Mouse (Mus musculus) cerebral cortex, adult 2 months (tissue): Measurements from ENCODE around the gene Bend6.

Experiments
- WGBS: fragments of 180-500 bp; shearing (Covaris S2); methylation state at CpG from one replicate; pipeline ENCODE4 v1.1.7; 2018; 5-methylcytosine and 5-hydroxymethylcytosine counted together

Gene Bend6

GRCm38 (mm10) chr1:33906927-33907326 is 689 bp downstream of the Bend6 start:
- 6% methylated on average over 20 of the region's 20 CpGs for WGBS

DNA sequence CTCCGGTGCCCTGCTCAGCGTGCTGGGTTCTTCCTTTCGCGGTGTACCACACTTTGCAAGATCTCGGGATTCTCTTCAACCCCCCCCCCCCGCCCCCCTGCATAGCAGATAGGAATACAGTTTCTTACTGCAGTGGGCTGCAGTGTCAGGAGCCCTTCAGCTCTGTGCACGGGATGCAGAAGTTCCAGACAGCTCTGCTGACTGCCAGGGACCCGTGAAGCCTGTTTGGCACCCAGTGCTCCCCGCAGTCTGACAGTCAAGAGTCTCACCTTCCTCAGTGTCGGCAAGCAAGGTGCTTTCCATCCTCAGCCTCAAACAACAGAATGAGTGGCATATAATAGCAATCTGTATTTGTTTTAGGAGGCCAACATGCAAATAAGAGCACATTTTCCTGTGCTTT is 1.4 kb downstream of the Bend6 start:
- 28% methylated on average over 10 of the region's 10 CpGs for WGBS

DNA sequence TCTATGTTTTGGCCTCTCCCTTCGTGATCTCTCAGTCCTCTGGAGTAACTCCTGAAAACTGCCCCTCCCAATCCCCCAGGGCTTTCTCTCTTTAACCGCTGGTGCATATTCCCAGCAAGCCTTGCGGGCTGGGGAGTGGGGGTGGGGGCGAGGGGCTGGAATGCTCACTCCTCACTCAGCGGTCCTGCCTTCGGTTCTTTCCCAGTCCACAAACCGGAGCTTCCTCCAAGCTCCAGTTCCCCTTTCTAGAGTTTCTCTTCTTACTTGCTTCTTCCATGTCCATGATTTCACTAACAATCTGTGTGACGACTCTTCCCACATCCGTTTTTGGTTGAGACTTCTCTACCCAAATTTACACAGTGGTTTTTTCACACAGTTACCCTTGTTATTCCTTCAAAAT is 4.0 kb downstream of the Bend6 start:
- 52% methylated on average over 9 of the region's 9 CpGs for WGBS

DNA sequence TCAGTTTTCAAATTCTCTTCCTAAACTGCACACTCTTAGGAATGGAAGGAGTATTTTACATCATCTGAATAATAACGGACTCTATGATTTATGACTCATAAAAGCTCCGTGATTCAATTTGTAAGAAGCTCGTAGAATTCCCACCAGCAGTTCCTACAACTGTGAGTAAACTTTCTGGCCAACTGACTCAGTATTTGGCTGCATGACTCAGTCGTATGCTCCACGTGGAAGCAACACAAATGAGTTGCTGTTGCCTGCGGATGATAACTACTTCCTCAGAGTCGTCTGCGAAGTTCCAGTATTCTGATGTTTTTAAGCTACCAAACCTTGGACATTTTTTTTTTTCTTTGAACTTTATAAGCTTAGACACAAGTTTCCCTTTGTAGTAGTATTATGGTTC is 7.4 kb downstream of the Bend6 start:
- WGBS, result 57% methylated on average over 8 of the region's 8 CpGs

- WGBS, result 95% methylated on average over 6 of the region's 6 CpGs
Observed at GRCm38 (mm10) chr1:33898373-33898772, 9.2 kb downstream of the Bend6 start.

- 62% methylated on average over 11 of the region's 11 CpGs for WGBS
Observed at GRCm38 (mm10) chr1:33897426-33897825, 10.2 kb downstream of the Bend6 start.

GRCm38 (mm10) chr1:33896666-33897065 is 10.9 kb downstream of the Bend6 start:
- WGBS, result 81% methylated on average over 4 of the region's 4 CpGs

DNA sequence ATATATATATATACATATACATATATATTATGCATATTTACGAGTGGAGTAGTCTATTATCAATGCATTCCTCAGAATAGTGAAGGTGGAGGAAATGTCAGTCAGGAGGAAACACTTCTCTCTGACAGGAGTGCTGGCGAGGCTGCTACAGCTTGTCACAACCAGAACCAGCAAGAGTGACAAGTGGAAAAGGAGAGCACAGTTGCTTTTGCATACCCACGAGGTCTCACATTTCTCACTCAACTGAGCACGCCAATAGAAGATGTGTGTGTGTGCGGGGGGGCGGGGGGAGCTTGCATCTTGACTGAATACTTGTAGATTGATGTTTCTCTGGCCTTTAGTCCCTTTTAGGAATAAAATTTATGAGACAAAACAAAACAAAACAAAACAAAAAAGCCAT is 11.5 kb downstream of the Bend6 start:
- WGBS, result 67% methylated on average over 6 of the region's 6 CpGs

DNA sequence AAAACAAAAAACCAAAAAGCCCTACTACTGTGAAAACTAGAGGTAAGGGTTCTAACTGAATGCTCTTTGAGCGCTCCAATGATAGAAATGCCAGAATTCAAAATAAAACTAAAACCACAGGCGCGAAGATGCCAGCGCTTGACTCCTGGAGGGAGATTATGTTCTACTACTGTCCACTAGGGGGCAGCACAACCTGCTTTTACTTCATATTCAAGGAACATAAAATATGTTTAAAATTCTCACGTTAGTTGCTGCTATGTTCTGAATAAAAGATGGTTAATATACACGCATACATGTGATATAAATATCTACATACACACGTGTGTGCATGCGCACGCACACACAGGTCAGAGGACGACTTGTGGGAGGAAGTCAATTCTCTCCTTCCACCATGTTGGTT is 14.8 kb downstream of the Bend6 start:
- WGBS, result 49% methylated on average over 10 of the region's 10 CpGs

- WGBS, result 8% methylated on average over 18 of the region's 18 CpGs
Observed at GRCm38 (mm10) chr1:33883102-33883839, 24.3 kb downstream of the Bend6 start.

DNA sequence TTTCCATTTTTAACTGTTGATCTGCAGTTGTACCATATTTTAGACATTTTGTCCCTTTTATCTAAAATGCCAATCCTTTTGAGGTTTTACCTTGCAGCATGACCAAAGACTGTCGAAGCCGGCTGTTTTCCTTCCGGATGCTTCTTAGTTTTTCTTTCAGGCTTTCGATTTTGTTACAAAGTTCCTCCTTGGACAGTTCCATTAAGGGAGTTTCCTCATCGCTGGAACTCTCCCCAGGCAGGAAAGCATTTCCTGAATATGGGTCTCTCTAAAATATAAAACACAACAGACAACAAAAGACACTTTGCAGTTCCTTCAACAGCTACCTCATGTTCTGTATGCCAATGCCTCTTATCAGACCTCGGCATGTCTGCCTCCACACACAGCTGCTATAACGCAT is 29.4 kb downstream of the Bend6 start:
- 76% methylated on average over 7 of the region's 7 CpGs for WGBS

GRCm38 (mm10) chr1:33876416-33876815 is 31.2 kb downstream of the Bend6 start:
- 77% methylated on average over 3 of the region's 3 CpGs for WGBS

DNA sequence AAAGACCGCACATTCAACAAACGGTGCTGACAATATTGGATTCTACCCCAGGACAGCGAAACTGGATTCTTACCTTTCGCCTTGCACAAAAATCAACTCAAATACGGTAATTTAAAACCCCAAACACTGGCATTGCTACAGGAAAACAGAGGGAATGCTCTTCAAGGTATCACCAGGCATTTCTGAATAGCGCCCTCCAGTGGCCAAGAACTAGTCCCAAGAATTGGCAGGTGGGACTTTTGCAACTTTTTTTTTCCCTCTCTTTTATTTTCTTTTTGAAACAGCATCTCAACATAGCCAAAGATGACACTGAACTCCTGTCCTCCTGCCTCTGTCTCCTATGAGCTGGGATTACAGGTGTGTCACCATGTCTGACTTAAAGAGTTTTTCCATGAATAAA is 31.9 kb downstream of the Bend6 start:
- 69% methylated on average over 6 of the region's 6 CpGs for WGBS

- 61% methylated on average over 5 of the region's 5 CpGs for WGBS
Observed at GRCm38 (mm10) chr1:33873561-33873960, 34.1 kb downstream of the Bend6 start.

GRCm38 (mm10) chr1:33869437-33869836 is 38.2 kb downstream of the Bend6 start:
- 50% methylated on average over 3 of the region's 3 CpGs for WGBS

GRCm38 (mm10) chr1:33869031-33869430 is 38.6 kb downstream of the Bend6 start:
- 60% methylated on average over 2 of the region's 2 CpGs for WGBS

DNA sequence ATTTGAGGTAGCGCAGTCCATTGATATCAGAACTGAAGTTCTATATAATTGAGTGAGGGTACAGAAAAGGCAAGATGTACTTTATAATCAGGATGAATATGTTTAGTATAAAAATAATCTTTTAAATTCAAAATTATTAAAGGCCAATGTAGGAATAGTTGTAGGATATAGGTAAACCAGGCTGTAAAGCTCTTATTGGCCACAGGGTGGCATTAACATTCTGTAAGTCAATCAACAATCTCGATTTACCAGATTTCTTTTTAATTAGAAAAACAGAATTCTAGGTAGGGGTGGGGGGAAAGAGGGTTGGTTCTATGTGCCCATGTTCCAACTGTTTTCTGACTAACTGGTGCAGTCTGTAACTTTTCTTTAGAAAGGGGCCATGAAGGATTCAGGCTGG is 60.8 kb downstream of the Bend6 start:
- WGBS, result 84% methylated on average over 2 of the region's 2 CpGs

DNA sequence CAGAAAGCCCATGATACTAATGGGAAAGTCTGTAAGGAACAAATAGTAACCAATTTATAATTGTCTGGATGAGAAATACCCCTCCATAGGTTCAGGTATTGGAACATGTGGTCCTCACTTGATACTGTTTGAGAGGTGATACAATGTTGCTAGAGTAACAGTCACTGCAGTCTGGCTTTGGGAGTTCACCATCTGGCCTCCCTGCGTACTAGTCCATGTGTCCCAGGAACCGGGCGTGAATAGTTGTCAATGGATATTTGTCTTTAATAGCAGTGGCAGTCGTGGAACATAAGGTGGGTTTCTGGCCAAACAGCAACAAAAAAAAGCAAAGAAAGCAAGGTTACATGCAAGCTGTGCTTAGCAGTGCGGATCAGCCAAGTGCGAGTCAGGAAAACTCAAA is 63.8 kb downstream of the Bend6 start:
- WGBS, result 62% methylated on average over 6 of the region's 6 CpGs

- 96% methylated on average over 14 of the region's 14 CpGs for WGBS
Observed at GRCm38 (mm10) chr1:33838952-33839351, 68.7 kb downstream of the Bend6 start.

GRCm38 (mm10) chr1:33830586-33830985 is 77.0 kb downstream of the Bend6 start:
- whole genome bisulfite sequencing, result 75% methylated on average over 4 of the region's 4 CpGs

- WGBS, result 55% methylated on average over 2 of the region's 2 CpGs
Observed at GRCm38 (mm10) chr1:33817931-33818330, 89.7 kb downstream of the Bend6 start.

- under 1% methylated on average over 84 of the region's 85 CpGs for WGBS
Observed at GRCm38 (mm10) chr1:33813868-33814794, 93.5 kb downstream of the Bend6 start, which contains the start of gene Zfp451. Gene Zfp451 (minus strand): TSS chr1:33814595.

DNA sequence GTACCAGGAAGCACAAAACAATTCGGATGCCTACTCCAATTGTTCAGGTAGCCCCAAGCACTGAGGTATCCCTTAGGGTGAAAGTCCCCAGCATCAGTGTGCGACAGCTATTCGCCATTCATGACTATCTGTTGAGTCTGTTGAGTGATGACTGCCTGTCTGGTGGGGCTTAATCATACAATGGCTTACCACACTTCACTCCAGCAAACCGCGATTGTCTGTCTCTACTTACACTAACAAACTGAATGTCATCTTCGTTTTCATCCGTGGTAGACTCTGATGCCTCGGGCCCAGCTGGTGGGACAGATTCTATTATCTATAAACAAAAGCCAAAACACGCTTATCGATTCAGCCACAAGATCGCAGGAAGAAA is 94.1 kb downstream of the Bend6 start:
- WGBS, result 6% methylated on average over 11 of the region's 11 CpGs
